Mouse (Mus musculus) MEL (cell line): Measurements from ENCODE around the gene Itga9. TPM values are rescaled to one million over a fixed set of nuclear protein-coding genes. Genes with fewer than 3 reads are reported as not detected.

Experiments
- DNase-seq: peaks from one replicate; pipeline ENCODE4 v3.0.0; 2011; ENCODE audit warnings: low read depth, low spot score
- H3K27ac ChIP-seq: 2 replicates; pipeline ENCODE4 v1.5.1; 2012; ENCODE audit warnings: low read depth, mild to moderate bottlenecking, control low read depth, low read length, moderate library complexity; ENCODE audit not compliant: control insufficient read depth
- H3K27me3 ChIP-seq, 2 experiments: fragments of 150-350 bp in 1 of 2; sonication (generic) in 1 of 2; 2 replicates each; pipeline ENCODE4 v1.6.1; 2012; ENCODE audit warnings: low read length in 2 of 2, mild to moderate bottlenecking in 2 of 2, improper control_type of control experiment in 1 of 2, moderate library complexity in 1 of 2; ENCODE audit not compliant: insufficient read depth in 2 of 2, control insufficient read depth in 1 of 2
- H3K36me3 ChIP-seq, 2 experiments: 2 replicates each; pipeline ENCODE4 v1.6.1; 2012 to 2014; ENCODE audit warnings: low read length in 2 of 2, improper control_type of control experiment in 1 of 2, inconsistent platforms in 1 of 2, mild to moderate bottlenecking in 1 of 2; ENCODE audit not compliant: insufficient read depth in 2 of 2, control insufficient read depth in 1 of 2
- H3K4me1 ChIP-seq, 2 experiments: fragments of 150-350 bp in 1 of 2; sonication (generic) in 1 of 2; 2 replicates each; pipeline ENCODE4 v1.6.1; 2012; ENCODE audit warnings: low read length in 2 of 2, improper control_type of control experiment in 1 of 2, mild to moderate bottlenecking in 1 of 2; ENCODE audit not compliant: insufficient read depth in 2 of 2, control insufficient read depth in 1 of 2
- H3K4me3 ChIP-seq, 2 experiments: fragments of 150-350 bp in 1 of 2; sonication (generic) in 1 of 2; 2 replicates each; pipeline ENCODE4 v1.5.1; 2012; ENCODE audit warnings: low read depth in 2 of 2, low read length in 2 of 2, mild to moderate bottlenecking in 2 of 2, moderate library complexity in 2 of 2, control low read depth in 1 of 2, improper control_type of control experiment in 1 of 2; ENCODE audit not compliant: control insufficient read depth in 1 of 2, insufficient read depth in 1 of 2
- H3K79me2 ChIP-seq: 2 replicates; pipeline ENCODE4 v1.6.1; 2012; ENCODE audit warnings: mild to moderate bottlenecking, low read length, moderate library complexity; ENCODE audit not compliant: control insufficient read depth, poor library complexity, insufficient read depth
- H3K9ac ChIP-seq: 2 replicates; pipeline ENCODE4 v1.6.1; 2012; ENCODE audit warnings: low read depth, mild to moderate bottlenecking, control low read depth, low read length, moderate library complexity; ENCODE audit not compliant: control insufficient read depth, poor library complexity, severe bottlenecking
- H3K9me3 ChIP-seq: fragments of 150-350 bp; sonication (generic); replicated peaks from 2 replicates; pipeline ENCODE4 v1.6.1; 2012; ENCODE audit warnings: mild to moderate bottlenecking, low read length, improper control_type of control experiment, moderate library complexity; ENCODE audit not compliant: insufficient read depth
- CHD1 ChIP-seq: IDR thresholded peaks from 2 replicates; pipeline ENCODE4 v1.6.1; 2012; ENCODE audit warnings: low read depth, mild to moderate bottlenecking, inconsistent platforms, low read length, improper control_type of control experiment
- E2F4 ChIP-seq: IDR thresholded peaks from 2 replicates; pipeline ENCODE4 v1.6.1; 2011; ENCODE audit warnings: low read depth, low read length, improper control_type of control experiment, borderline replicate concordance
- EP300 ChIP-seq, 2 experiments: IDR thresholded peaks; 2 replicates each; pipeline ENCODE4 v1.6.1; 2011; ENCODE audit warnings: improper control_type of control experiment in 2 of 2, low read length in 2 of 2, low read depth in 1 of 2, mild to moderate bottlenecking in 1 of 2
- ETS1 ChIP-seq: IDR thresholded peaks from 2 replicates; pipeline ENCODE4 v1.6.1; 2012; ENCODE audit warnings: low read depth, mild to moderate bottlenecking, inconsistent platforms, low read length, improper control_type of control experiment, moderate library complexity
- GATA1 ChIP-seq: IDR thresholded peaks from 2 replicates; pipeline ENCODE4 v1.6.1; 2011; ENCODE audit warnings: low read depth, low read length, improper control_type of control experiment
- JUND ChIP-seq: IDR thresholded peaks from 2 replicates; pipeline ENCODE4 v1.6.1; 2011; ENCODE audit warnings: low read depth, mild to moderate bottlenecking, improper control_type of control experiment, low read length
- MAX ChIP-seq: IDR thresholded peaks from 2 replicates; pipeline ENCODE4 v1.6.1; 2011; ENCODE audit warnings: low read length, improper control_type of control experiment
- MAZ ChIP-seq: IDR thresholded peaks from 2 replicates; pipeline ENCODE4 v1.6.1; 2012; ENCODE audit warnings: low read depth, mild to moderate bottlenecking, inconsistent platforms, low read length, improper control_type of control experiment
- MEF2A ChIP-seq: IDR thresholded peaks from 2 replicates; pipeline ENCODE4 v1.6.1; 2014; ENCODE audit warnings: low read depth, mild to moderate bottlenecking, inconsistent platforms, low read length, improper control_type of control experiment; ENCODE audit not compliant: poor library complexity, insufficient replicate concordance, severe bottlenecking; ENCODE audit errors: extremely low read depth
- MYC ChIP-seq: IDR thresholded peaks from 2 replicates; pipeline ENCODE4 v1.6.1; 2011; ENCODE audit warnings: low read depth, mild to moderate bottlenecking, low read length, improper control_type of control experiment, moderate library complexity
- NELFE ChIP-seq: IDR thresholded peaks from 2 replicates; pipeline ENCODE4 v1.6.1; 2011; ENCODE audit warnings: low read depth, low read length, improper control_type of control experiment
- POLR2A ChIP-seq, 2 experiments: IDR thresholded peaks; 2 replicates each; pipeline ENCODE4 v1.6.1; 2011 to 2012; ENCODE audit warnings: low read length in 2 of 2, mild to moderate bottlenecking in 2 of 2, control low read depth in 1 of 2, improper control_type of control experiment in 1 of 2, low read depth in 1 of 2, moderate library complexity in 1 of 2; ENCODE audit not compliant: control insufficient read depth in 1 of 2, insufficient read depth in 1 of 2, poor library complexity in 1 of 2
- POLR2AphosphoS5 ChIP-seq: IDR thresholded peaks from 2 replicates; pipeline ENCODE4 v1.6.1; 2012; ENCODE audit warnings: low read depth, borderline replicate concordance, mild to moderate bottlenecking, inconsistent platforms, low read length, moderate library complexity, mixed read lengths
- RCOR1 ChIP-seq: IDR thresholded peaks from 2 replicates; pipeline ENCODE4 v1.6.1; 2012; ENCODE audit warnings: low read depth, mild to moderate bottlenecking, inconsistent platforms, low read length, improper control_type of control experiment
- SIN3A ChIP-seq: IDR thresholded peaks from 2 replicates; pipeline ENCODE4 v1.6.1; 2012; ENCODE audit warnings: low read length, improper control_type of control experiment, inconsistent platforms
- SMC3 ChIP-seq: IDR thresholded peaks from 2 replicates; pipeline ENCODE4 v1.6.1; 2011; ENCODE audit warnings: low read depth, low read length, improper control_type of control experiment
- TAL1 ChIP-seq: IDR thresholded peaks from 2 replicates; pipeline ENCODE4 v1.6.1; 2012; ENCODE audit warnings: mild to moderate bottlenecking, inconsistent platforms, low read length, moderate library complexity, mixed read lengths
- TBP ChIP-seq: IDR thresholded peaks from 2 replicates; pipeline ENCODE4 v1.8.0; 2011; ENCODE audit warnings: low read depth, low read length, improper control_type of control experiment
- UBTF ChIP-seq: IDR thresholded peaks from 2 replicates; pipeline ENCODE4 v1.6.1; 2012; ENCODE audit warnings: low read depth, mild to moderate bottlenecking, inconsistent platforms, low read length, improper control_type of control experiment, moderate library complexity, borderline replicate concordance; ENCODE audit not compliant: insufficient read depth
- USF1 ChIP-seq: IDR thresholded peaks from 2 replicates; pipeline ENCODE4 v1.6.1; 2014; ENCODE audit warnings: low read depth, mild to moderate bottlenecking, inconsistent platforms, low read length, improper control_type of control experiment, moderate library complexity
- ZKSCAN1 ChIP-seq: IDR thresholded peaks from 2 replicates; pipeline ENCODE4 v1.6.1; 2012; ENCODE audit warnings: low read depth, mild to moderate bottlenecking, inconsistent platforms, low read length, improper control_type of control experiment, moderate library complexity
- ZMIZ1 ChIP-seq: IDR thresholded peaks from 2 replicates; pipeline ENCODE4 v1.6.1; 2012; ENCODE audit warnings: low read depth, mild to moderate bottlenecking, inconsistent platforms, low read length, improper control_type of control experiment, moderate library complexity
- ZNF384 ChIP-seq: IDR thresholded peaks from 2 replicates; pipeline ENCODE4 v1.6.1; 2012; ENCODE audit warnings: low read depth, mild to moderate bottlenecking, inconsistent platforms, low read length, improper control_type of control experiment
- polyA plus RNA-seq, 2 experiments: library from polyadenylated mRNA; stranded (reverse) in 1 of 2; unstranded in 1 of 2; fragments of >175 nt in 1 of 2; fragments of >200 nt in 1 of 2; gene quantifications; 2 replicates each; pipeline versions ENCODE4 v1.2.1 to v1.2.4; 2012; ENCODE audit warnings: low replicate concordance in 2 of 2, low read depth in 1 of 2; ENCODE audit not compliant: insufficient read length in 2 of 2, insufficient read depth in 1 of 2, missing spikeins in 1 of 2
- total RNA-seq: library from RNA; depleted of rRNA; stranded (reverse); fragments of 300-350 nt; gene quantifications from 2 replicates; pipeline ENCODE4 v1.2.3, GENCODE M21; 2012

Itga9 gene
- total and polyA plus RNA-seq, 3 experiments = 0.19 to 0.21 TPM; not detected in 1

DNA sequence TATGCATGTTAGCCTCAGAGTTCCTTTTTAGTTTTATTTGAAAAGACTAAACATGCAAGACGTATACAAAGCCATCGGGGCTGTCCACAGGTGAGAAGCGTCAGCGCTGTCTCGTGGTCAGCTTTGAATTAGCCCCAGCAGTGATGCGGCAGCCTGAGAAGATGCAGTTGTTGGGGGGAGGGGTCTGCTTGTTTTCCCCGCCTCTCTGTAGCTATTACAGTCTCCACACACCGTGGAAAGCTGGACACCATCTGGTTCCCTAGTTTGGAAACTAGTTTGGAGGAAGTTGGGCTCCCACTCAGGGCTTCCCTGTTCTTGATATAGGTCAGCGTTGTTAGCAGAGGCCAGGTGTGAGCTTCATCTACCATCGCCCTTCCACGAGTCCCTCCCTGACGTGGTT is 266.5 kb downstream of the Itga9 start:
- Histone ChIP-seq H3K27ac (no peak overlapping the region), H3K36me3 (no peaks in the 10 kb centered on the region), H3K79me2 (no peaks in the 10 kb centered on the region), H3K9ac (no peak overlapping the region), H3K4me3 (no peak overlapping the region), H3K27me3 (no peaks in the 10 kb centered on the region), H3K9me3 (no peaks in the 10 kb centered on the region), H3K4me1 (no peaks in the 10 kb centered on the region)
- DNase-seq = no peak
- no peak for TF ChIP-seq ZNF384
- TF ChIP-seq GATA1 = no peak
- TF ChIP-seq POLR2A (IDR thresholded peaks at IDR 0.05; ENCODE audit: control insufficient read depth in 1 of 2, insufficient read depth in 1 of 2, low read depth in 1 of 2, low read length in 2 of 2, poor library complexity in 1 of 2) = no peak
- TF ChIP-seq MAZ = no peak
- TF ChIP-seq MYC = no peak
- TF ChIP-seq MAX = no peak
- TF ChIP-seq, all 39 proteins: peak for 0

DNA sequence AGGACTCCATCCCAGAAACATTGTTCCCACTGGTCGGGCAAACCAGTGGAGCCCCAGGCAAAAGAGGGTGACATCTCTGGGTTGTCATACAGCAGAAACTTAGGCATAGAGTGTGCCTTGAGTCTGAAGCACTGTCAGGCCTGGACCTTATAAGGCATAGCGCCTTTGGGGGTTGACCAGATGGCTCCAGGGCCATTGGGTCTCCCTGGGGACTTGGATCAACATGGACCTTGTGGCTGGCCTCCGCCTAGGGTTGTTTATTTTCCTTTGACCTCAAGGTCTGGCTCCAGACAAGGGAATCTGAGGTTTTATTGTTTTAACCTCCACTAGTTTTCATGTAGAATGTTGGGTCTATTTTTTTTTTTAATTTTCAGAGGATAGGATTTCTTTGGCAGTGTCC is 267.1 kb downstream of the Itga9 start:
- Histone ChIP-seq H3K27ac (no peak overlapping the region), H3K27me3 (no peaks in the 10 kb centered on the region), H3K79me2 (no peaks in the 10 kb centered on the region), H3K4me3 (no peak overlapping the region), H3K9me3 (no peaks in the 10 kb centered on the region), H3K36me3 (no peaks in the 10 kb centered on the region)
- no peak for DNase-seq
- TF ChIP-seq TBP (no peak), ZKSCAN1 (no peak), SMC3 (no peak), ZMIZ1 (no peak), NELFE (no peak), GATA1 (no peak), MAZ (no peak), UBTF (no peak), SIN3A (no peak), POLR2AphosphoS5 (no peak), E2F4 (no peak), MEF2A (no peak), CHD1 (no peak), JUND (no peak), USF1 (no peak), POLR2A (IDR thresholded peaks at IDR 0.05; ENCODE audit: control insufficient read depth in 1 of 2, insufficient read depth in 1 of 2, low read depth in 1 of 2, low read length in 2 of 2, poor library complexity in 1 of 2) (no peak), RCOR1 (no peak), ETS1 (no peak), EP300 (IDR thresholded peaks at IDR 0.05; ENCODE audit: low read depth in 1 of 2, low read length in 2 of 2) (no peak), TAL1 (no peak)
- TF ChIP-seq, all 39 proteins: peak for 0
- H3K9ac ChIP-seq = no peak overlapping the region
- no peaks in the 10 kb centered on the region for H3K4me1 ChIP-seq
